Mouse (Mus musculus): ENCODE results near the gene Olfr514.
"Not testable (repeated sequence)": the region's sequence is repeated elsewhere in the genome, so short reads cannot be mapped to it uniquely, and the experiment has no call there.

Olfr514 gene

DNA sequence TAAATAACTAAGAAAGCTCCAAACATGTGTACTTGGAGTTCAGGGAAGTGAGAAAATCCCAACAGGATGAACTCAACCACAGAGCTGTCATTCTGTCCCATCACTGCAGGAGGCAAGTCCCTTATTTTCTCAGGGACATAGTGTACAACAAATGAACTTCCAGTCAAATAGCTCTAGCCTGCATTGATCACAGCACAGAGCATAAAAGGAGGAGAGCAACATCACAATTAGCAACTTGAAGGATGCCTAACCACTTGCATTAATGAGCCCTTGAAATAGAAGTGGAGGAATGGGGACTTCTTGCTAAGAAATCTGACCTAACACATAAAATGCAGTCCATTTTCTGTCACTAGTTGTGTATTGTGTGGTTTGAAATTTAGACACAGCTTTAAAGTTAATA is at the start of gene Olfr514:
Gene Olfr514, minus strand, starts transcription at position 101 of the 400 bp plus-strand sequence.
- CTCF ChIA-PET = no interaction called here

DNA sequence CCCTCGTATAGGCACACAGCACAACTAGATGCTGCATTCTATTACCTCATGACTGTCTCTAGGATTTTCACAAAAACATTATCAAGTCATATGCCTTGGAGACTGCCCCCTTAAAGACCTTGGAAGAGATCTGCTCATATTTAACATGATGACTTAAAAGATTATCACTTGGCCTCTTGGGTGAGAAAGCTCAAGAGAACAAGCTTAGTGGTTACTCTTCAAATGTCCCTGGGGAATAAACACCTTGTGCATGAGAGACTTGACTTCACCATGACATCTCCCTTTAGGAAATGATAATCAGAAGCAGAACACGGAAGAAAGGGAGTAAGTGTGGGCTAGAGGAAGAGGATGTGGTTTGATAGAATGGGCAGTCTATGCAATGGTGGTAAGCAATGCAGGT is 46.5 kb upstream of the Olfr514 start, which contains the start of gene Olfr517:
Gene Olfr517, minus strand, starts transcription at position 101 of the 400 bp plus-strand sequence.
- CTCF ChIA-PET = no interaction called here

DNA sequence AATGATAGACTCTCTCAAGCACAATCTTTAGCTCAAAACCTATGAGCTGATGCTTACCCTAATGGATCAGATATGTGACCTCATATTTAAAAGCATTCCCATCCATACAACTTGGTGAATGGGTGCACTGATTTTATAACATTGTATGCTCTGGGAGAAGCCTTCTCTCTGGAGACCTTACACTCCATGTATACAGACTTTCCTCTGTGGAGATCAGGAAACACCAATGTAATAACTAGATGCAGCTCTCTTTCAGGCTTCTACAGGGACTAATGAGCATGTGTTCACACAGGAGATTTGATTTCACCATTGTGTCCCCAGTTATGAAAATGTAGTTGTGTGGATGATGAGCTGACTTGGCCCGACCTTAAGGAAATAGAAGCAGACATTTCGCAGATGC is 24.6 kb upstream of the Olfr514 start, which contains the start of gene Olfr516:
Gene Olfr516, minus strand, starts transcription at position 101 of the 400 bp plus-strand sequence.
- CTCF ChIA-PET = no interaction called here

DNA sequence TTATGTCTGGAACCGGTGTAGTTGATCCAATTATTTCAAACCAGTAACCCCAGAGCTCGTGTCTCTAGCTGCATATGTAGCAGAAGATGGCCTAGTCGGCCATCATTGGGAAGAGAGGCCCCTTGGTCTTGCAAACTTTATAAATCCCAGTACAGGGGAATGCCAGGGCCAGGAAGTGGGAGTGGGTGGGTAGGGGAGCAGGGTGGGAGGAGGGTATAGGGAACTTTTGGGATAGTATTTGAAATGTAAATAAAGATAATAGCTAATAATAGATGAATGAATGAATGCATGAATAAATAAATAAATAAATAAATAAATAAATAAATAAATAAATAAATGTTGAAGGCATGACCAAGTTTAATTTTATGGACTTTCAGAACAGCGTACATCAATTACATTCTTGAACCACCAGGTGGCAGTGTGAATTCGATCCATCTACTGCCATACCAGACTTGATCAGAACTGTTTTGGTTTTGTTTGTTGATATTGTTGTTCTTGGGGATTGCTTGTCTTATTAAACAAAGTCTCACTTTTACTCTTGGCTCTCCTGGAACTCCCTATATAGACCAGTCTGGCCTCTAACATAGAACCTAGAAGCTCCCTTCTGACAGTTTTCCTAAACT is 11.1 kb downstream of the Olfr514 start:
- CTCF ChIA-PET = not testable (repeated sequence)

DNA sequence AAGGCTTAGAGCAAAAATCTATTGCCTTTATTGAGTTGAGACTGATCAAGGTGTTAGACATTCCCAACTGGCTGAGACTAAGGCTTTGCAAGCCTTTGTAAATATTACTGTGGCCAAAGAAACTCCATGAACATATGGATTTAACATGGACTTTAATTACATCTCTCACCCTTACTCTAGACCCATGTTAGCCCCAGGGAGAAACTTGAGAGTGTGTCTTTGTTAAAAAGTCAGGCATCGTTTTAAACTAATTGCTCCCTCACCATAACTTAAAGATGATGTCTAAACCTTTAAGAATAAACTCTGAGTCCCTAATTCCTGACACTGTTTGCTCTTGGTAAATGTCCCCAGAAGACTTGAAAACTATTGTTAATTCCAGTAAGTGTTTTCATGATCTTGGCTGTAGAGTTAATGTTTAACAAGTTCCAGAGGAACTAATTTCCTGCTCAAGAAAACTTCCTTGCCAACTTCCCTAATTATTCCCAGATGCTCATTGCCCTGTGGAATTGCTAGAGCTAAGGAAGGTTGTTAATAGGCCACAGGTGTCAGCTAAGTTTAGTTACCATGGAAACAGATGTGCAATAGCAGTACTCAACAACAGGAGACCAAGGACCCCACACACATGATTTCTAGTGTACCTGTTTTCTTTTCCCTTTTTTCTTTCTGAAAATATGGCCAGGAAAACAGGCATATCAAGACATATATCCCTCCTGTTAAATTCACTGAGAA is 28.4 kb downstream of the Olfr514 start:
- CTCF ChIA-PET = no interaction called here
